9 mouse cellular contexts compared by ENCODE assay signal in the genomic region with DNA sequence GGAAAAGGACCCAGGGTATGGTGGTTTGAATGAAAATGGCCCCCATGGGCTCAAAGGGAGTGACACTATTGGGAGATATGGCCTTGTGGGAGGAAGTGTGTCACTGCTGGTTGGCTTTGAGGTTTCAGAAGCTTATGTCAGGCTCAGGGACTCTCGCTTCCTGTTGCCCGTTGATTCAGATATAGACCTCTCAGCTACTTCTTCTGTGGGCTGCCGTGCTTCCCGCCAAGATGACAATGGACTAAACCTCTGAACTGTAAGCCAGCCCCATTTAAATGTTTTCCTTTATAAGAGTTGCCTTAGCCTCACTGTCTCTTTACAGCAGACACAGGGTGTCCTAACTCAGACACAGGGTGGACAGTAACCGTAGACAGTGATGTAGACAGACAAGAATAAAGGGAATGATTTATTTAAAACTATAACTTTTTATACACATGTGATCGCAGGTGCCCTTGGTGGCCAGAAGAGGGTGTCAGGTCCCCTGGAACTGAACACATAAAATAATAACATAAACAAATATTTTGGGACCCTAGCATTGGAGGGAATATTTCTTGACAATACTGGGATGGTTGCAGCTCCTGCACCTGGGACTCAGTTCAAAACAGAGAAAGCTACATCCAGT. TPM values are rescaled to one million over a fixed set of nuclear protein-coding genes. Genes with fewer than 3 reads are reported as not detected.
DNase-seq lines count a peak whose midpoint lies in the region; ATAC-seq lines count a peak whose summit lies in the region.
"Had no signal": no experiment of that assay in that cellular context is flagged by ENCODE, and none has a peak within 500 bp of the region (broad histone marks: within the 10 kb centered on the region; RNA-seq: fewer than 3 reads in every experiment).

A gene (plus strand): TSS at position 178 of the 622 bp plus-strand sequence.

- H3K9ac ChIP-seq in kidney, embryonic 15.5 days, result no peak within 1 kb of the TSS
- peak within 1 kb of the TSS; percentile 52; the same call in 1 of the 2 replicates for H3K9ac ChIP-seq in neural tube, embryonic 13.5 days
- H3K9ac ChIP-seq: limb, embryonic 15.5 days had no signal

- H3K4me1 ChIP-seq in kidney, embryonic 15.5 days, result peaks cover 15% of the 10 kb centered on the region
- H3K4me1 ChIP-seq in neural tube, embryonic 13.5 days (replicated peaks), result peaks cover 11% of the 10 kb centered on the region

- H3K27me3 ChIP-seq in kidney, embryonic 15.5 days, result no peaks in the 10 kb centered on the region
- no peaks in the 10 kb centered on the region for H3K27me3 ChIP-seq in neural tube, embryonic 13.5 days
- H3K27me3 ChIP-seq: limb, embryonic 15.5 days had no signal

- no peak within 1 kb of the TSS for H3K4me2 ChIP-seq in kidney, embryonic 15.5 days
- H3K4me2 ChIP-seq in neural tube, embryonic 13.5 days, result no peak within 1 kb of the TSS
- H3K4me2 ChIP-seq: limb, embryonic 15.5 days had no signal

- no peak; the same call in 1 of the 2 replicates for ATAC-seq in kidney, embryonic 15.5 days (replicated peaks; ENCODE audit: low FRiP score)
- peak; percentile 98 for ATAC-seq in common myeloid progenitor, adult 5-6 weeks (replicated peaks; ENCODE audit: low read depth, poor library complexity, severe bottlenecking)
- ATAC-seq in neural tube, embryonic 13.5 days (ENCODE audit: low read depth), result 0 out of 2 replicates have a peak, but pooled peaks have one; percentile 8

- H3K36me3 ChIP-seq in kidney, embryonic 15.5 days, result no peaks in the 10 kb centered on the region
- no peaks in the 10 kb centered on the region for H3K36me3 ChIP-seq in neural tube, embryonic 13.5 days
- H3K36me3 ChIP-seq: limb, embryonic 15.5 days had no signal

- no peaks in the 10 kb centered on the region for H3K9me3 ChIP-seq in kidney, embryonic 15.5 days (replicated peaks)
- no peaks in the 10 kb centered on the region for H3K9me3 ChIP-seq in neural tube, embryonic 13.5 days
- H3K9me3 ChIP-seq: limb, embryonic 15.5 days had no signal

- 0 out of 2 replicates have a peak within 1 kb of the TSS, but pooled peaks have one; percentile 27 for H3K27ac ChIP-seq in kidney, embryonic 15.5 days
- peak within 1 kb of the TSS; percentile 65 for H3K27ac ChIP-seq in neural tube, embryonic 13.5 days (replicated peaks)
- H3K27ac ChIP-seq: limb, embryonic 15.5 days had no signal

- DNase-seq in kidney, postnatal 4 days, result no peak
- DNase-seq in large intestine, adult 2 months (ENCODE audit: low read depth, low spot score), result no peak
- no peak for DNase-seq in urinary bladder, adult 2 months (ENCODE audit: low spot score)
- no peak for DNase-seq in ovary, postnatal 10 days (ENCODE audit: low spot score)
- DNase-seq in urinary bladder, postnatal 36 days (ENCODE audit: low spot score in 2 of 2), result no peak

- no peak within 1 kb of the TSS for H3K4me3 ChIP-seq in kidney, embryonic 15.5 days (replicated peaks)
- H3K4me3 ChIP-seq in neural tube, embryonic 13.5 days, result no peak within 1 kb of the TSS
- H3K4me3 ChIP-seq: limb, embryonic 15.5 days had no signal

- WGBS in kidney, embryonic 15.5 days, result 69% methylated on average over 6 of the region's 6 CpGs
- 86% methylated on average over 6 of the region's 6 CpGs for WGBS in large intestine, adult 2 months
- 69% methylated on average over 6 of the region's 6 CpGs for WGBS in neural tube, embryonic 13.5 days

RNA-seq across cellular contexts. Expression of the gene that starts here (rescaled TPM):
- 1.4 and 2.1 TPM in 2 replicates for polyA plus RNA-seq in kidney, embryonic 15.5 days (2015; fragmentation: Nextera tagmentation; extraction: Ambion mirVana)
- 79.5 and 86.6 TPM in 2 replicates for total RNA-seq in common myeloid progenitor, adult 5-6 weeks (2017)
- polyA plus RNA-seq in large intestine, adult 2 months (2012; rRNA removed), result 12.4 and 19.6 TPM in 2 replicates
- polyA plus RNA-seq in neural tube, embryonic 13.5 days (2015; fragmentation: Nextera tagmentation; extraction: Ambion mirVana), result 0.93 and 1.0 TPM in 2 replicates
- polyA plus RNA-seq in urinary bladder, adult 2 months (2012; rRNA removed), result 5.9 and 7.9 TPM in 2 replicates
